Mouse (Mus musculus): Measurements from ENCODE around the gene Ybx2.

DNA sequence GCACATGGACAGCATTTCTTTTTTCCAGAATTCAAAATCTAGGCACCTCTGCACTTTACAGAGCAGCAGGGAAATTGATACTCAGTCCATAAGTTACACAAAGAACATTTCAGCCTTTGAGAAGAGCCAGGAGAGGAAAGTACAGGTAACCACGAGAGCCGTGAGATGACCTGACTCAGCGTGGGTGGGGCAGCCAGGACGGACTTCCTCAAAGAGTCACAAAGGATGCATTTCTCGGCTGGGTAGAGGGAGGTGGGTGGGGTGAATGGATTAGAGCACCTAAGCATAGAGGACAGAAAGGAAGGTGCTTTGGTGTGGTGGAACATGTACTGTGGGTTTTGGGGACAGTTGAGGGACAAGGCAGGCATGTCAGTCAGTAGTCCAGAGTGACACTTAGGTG, 26.2 kb downstream of the Ybx2 start:
- TF ChIP-seq POLR2A (IDR thresholded peaks at IDR 0.05; ENCODE audit: extremely low read depth, insufficient read depth, low read length), result no peak
- no peak for TF ChIP-seq CTCF (IDR thresholded peaks at IDR 0.05; ENCODE audit: low read depth, low read length)

Data from liver, adult 2 months (tissue).